Mouse (Mus musculus): ENCODE results near the gene Ccl7. TPM values are rescaled to one million over a fixed set of nuclear protein-coding genes. Genes with fewer than 3 reads are reported as not detected.

Ccl7 gene
- 0.37 and 0.42 TPM in 2 replicates for polyA plus RNA-seq (2015; fragmentation: Nextera tagmentation; extraction: Ambion mirVana)

DNA sequence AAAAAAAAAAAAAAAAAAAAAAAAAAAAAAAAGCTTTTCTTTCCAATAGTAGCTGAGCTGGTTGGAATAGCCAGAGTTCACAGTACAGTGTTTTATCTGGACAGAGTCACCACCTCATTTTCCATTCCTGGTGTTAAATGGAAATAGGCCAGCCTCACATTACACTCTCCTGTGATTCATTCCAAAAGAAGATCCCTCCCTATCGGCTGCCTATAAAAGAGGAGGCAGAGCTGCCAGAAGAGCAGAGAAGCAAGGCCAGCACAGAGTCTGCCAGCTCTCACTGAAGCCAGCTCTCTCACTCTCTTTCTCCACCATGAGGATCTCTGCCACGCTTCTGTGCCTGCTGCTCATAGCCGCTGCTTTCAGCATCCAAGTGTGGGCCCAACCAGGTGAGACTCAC is at the start of gene Ccl7:
Gene Ccl7 (plus strand): TSS at position 242 of the 400 bp plus-strand sequence.
- Histone ChIP-seq H3K27me3 (replicated peaks; ENCODE audit: control insufficient read depth, insufficient read depth, low read length) (no peaks in the 10 kb centered on the region), H3K36me3 (ENCODE audit: control insufficient read depth, insufficient read depth) (no peaks in the 10 kb centered on the region), H3K4me2 (ENCODE audit: low read length) (no peak within 1 kb of the TSS), H3K9ac (replicated peaks; ENCODE audit: low read depth, low read length) (no peak within 1 kb of the TSS), H3K4me3 (replicated peaks; ENCODE audit: low read length) (no peak within 1 kb of the TSS), H3K27ac (ENCODE audit: low read length) (no peak within 1 kb of the TSS), H3K9me3 (ENCODE audit: control insufficient read depth, low read length) (no peaks in the 10 kb centered on the region), H3K4me1 (replicated peaks; ENCODE audit: control insufficient read depth, insufficient read depth, low read length) (no peaks in the 10 kb centered on the region)
- peak; percentile 36; the same call in 1 of the 2 replicates for ATAC-seq
- WGBS = 55% methylated on average over 3 of the region's 3 CpGs

DNA sequence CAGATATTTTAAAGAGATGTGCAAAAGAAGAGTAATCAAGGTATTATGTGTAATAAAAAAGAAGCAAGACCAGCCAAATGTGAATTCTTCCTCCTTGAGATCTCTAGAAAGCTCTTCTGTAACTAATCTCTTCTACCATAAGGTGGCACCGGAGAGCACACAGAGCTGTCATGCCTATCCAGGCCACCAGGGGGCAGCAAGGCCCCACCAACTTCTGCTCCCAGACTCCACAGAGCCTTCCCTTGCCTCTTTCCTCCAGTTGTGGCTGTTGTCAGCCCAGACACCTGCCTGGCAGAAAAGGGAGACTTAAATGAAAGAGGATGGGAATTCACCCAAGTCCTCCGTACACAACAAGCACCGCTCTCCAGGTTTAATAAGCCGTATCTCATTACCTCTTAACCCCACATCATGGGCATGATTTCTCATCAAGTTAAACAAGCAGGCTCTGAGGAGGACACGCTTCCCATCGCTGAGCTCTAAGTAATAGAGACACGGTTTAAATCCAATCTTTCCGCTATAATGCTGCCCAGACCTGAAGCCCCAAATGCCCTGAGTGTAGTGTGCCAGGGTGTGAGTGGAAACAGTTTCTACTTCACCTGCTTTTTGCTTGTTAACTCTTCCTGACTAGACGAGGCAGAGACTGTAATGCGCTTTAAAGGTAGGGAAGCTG is 49.2 kb upstream of the Ccl7 start:
- H3K9ac ChIP-seq (replicated peaks; ENCODE audit: low read depth, low read length) = no peak overlapping the region
- no peaks in the 10 kb centered on the region for H3K9me3 ChIP-seq (ENCODE audit: control insufficient read depth, low read length)
- H3K27ac ChIP-seq (ENCODE audit: low read length) = no peak overlapping the region
- no peak overlapping the region for H3K4me3 ChIP-seq (replicated peaks; ENCODE audit: low read length)
- ATAC-seq = peak; percentile 47; the same call in 1 of the 2 replicates
- no peaks in the 10 kb centered on the region for H3K36me3 ChIP-seq (ENCODE audit: control insufficient read depth, insufficient read depth)
- no peaks in the 10 kb centered on the region for H3K4me1 ChIP-seq (replicated peaks; ENCODE audit: control insufficient read depth, insufficient read depth, low read length)
- WGBS = 67% methylated on average over 10 of the region's 10 CpGs
- no peaks in the 10 kb centered on the region for H3K27me3 ChIP-seq (replicated peaks; ENCODE audit: control insufficient read depth, insufficient read depth, low read length)
- no peak overlapping the region for H3K4me2 ChIP-seq (ENCODE audit: low read length)

- no peaks in the 10 kb centered on the region for H3K9me3 ChIP-seq (ENCODE audit: control insufficient read depth, low read length)
- no peaks in the 10 kb centered on the region for H3K27me3 ChIP-seq (replicated peaks; ENCODE audit: control insufficient read depth, insufficient read depth, low read length)
- ATAC-seq = no peak
- WGBS = 90% methylated on average over 5 of the region's 5 CpGs
- H3K4me2 ChIP-seq (ENCODE audit: low read length) = no peak overlapping the region
- H3K4me3 ChIP-seq (replicated peaks; ENCODE audit: low read length) = no peak overlapping the region
- H3K4me1 ChIP-seq (replicated peaks; ENCODE audit: control insufficient read depth, insufficient read depth, low read length) = no peaks in the 10 kb centered on the region
- H3K36me3 ChIP-seq (ENCODE audit: control insufficient read depth, insufficient read depth) = no peaks in the 10 kb centered on the region
- no peak overlapping the region for H3K9ac ChIP-seq (replicated peaks; ENCODE audit: low read depth, low read length)
- H3K27ac ChIP-seq (ENCODE audit: low read length) = no peak overlapping the region
These were observed 48.4 kb upstream of the Ccl7 start for GRCm38 (mm10) chr11:81997085-81997484.

DNA sequence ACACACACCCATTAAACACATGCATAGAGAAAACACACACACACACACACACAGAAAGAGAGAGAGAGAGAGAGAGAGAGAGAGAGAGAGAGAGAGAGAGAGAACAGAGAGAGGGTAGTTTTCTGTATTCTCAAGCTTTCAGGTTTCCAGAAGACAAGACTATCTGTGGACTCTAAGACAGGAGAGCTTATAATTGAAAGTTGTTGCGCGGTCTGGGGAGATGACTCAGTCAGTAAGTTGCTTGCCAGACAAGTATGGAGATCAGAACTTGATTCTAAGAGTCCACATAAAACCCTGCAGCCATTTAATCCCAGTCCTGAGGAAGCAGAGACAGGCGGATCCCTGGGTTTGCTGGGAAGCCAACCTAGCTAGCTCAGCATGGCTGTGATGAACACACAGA is 46.9 kb upstream of the Ccl7 start:
- Histone ChIP-seq H3K27ac (ENCODE audit: low read length) (no peak overlapping the region), H3K9me3 (ENCODE audit: control insufficient read depth, low read length) (no peaks in the 10 kb centered on the region), H3K4me3 (replicated peaks; ENCODE audit: low read length) (no peak overlapping the region), H3K4me2 (ENCODE audit: low read length) (no peak overlapping the region), H3K36me3 (ENCODE audit: control insufficient read depth, insufficient read depth) (no peaks in the 10 kb centered on the region), H3K27me3 (replicated peaks; ENCODE audit: control insufficient read depth, insufficient read depth, low read length) (no peaks in the 10 kb centered on the region), H3K4me1 (replicated peaks; ENCODE audit: control insufficient read depth, insufficient read depth, low read length) (no peaks in the 10 kb centered on the region), H3K9ac (replicated peaks; ENCODE audit: low read depth, low read length) (no peak overlapping the region)
- no peak for ATAC-seq
- 82% methylated on average over 3 of the region's 3 CpGs for WGBS

DNA sequence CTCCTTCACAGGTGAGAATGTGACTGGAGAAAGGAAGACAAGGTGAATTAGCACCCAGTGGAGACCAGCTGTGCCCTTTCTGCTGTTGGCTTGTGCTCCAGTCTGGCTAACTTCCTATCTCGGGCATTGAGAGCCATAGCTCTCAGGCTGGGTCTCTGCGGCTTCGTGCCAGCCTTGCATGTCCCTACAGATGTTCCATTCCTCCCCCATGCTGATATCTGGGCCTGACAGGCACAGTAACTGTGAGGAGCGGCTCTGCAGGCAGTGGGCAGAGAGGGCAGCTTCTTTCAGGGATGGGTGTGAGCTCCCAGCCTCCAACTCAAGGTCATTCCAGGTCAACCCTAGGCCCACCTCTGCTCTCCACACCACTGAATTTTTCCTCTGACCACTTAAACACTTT is 46.0 kb upstream of the Ccl7 start:
- Histone ChIP-seq H3K4me3 (replicated peaks; ENCODE audit: low read length) (no peak overlapping the region), H3K27me3 (replicated peaks; ENCODE audit: control insufficient read depth, insufficient read depth, low read length) (no peaks in the 10 kb centered on the region), H3K4me1 (replicated peaks; ENCODE audit: control insufficient read depth, insufficient read depth, low read length) (no peaks in the 10 kb centered on the region), H3K4me2 (ENCODE audit: low read length) (no peak overlapping the region), H3K27ac (ENCODE audit: low read length) (no peak overlapping the region), H3K9ac (replicated peaks; ENCODE audit: low read depth, low read length) (no peak overlapping the region), H3K9me3 (ENCODE audit: control insufficient read depth, low read length) (no peaks in the 10 kb centered on the region), H3K36me3 (ENCODE audit: control insufficient read depth, insufficient read depth) (no peaks in the 10 kb centered on the region)
- WGBS = 85% methylated on average over 4 of the region's 4 CpGs
- no peak for ATAC-seq

GRCm38 (mm10) chr11:82000581-82000980 is 44.9 kb upstream of the Ccl7 start:
- no peaks in the 10 kb centered on the region for H3K9me3 ChIP-seq (ENCODE audit: control insufficient read depth, low read length)
- no peaks in the 10 kb centered on the region for H3K36me3 ChIP-seq (ENCODE audit: control insufficient read depth, insufficient read depth)
- no peak overlapping the region for H3K9ac ChIP-seq (replicated peaks; ENCODE audit: low read depth, low read length)
- 53% methylated on average over 5 of the region's 5 CpGs for WGBS
- no peak overlapping the region for H3K4me3 ChIP-seq (replicated peaks; ENCODE audit: low read length)
- no peak overlapping the region for H3K27ac ChIP-seq (ENCODE audit: low read length)
- ATAC-seq = no peak
- H3K4me2 ChIP-seq (ENCODE audit: low read length) = no peak overlapping the region
- H3K4me1 ChIP-seq (replicated peaks; ENCODE audit: control insufficient read depth, insufficient read depth, low read length) = no peaks in the 10 kb centered on the region
- no peaks in the 10 kb centered on the region for H3K27me3 ChIP-seq (replicated peaks; ENCODE audit: control insufficient read depth, insufficient read depth, low read length)

GRCm38 (mm10) chr11:82004810-82005209 is 40.7 kb upstream of the Ccl7 start:
- Histone ChIP-seq H3K4me3 (replicated peaks; ENCODE audit: low read length) (no peak overlapping the region), H3K4me1 (replicated peaks; ENCODE audit: control insufficient read depth, insufficient read depth, low read length) (no peaks in the 10 kb centered on the region), H3K27ac (ENCODE audit: low read length) (no peak overlapping the region), H3K4me2 (ENCODE audit: low read length) (no peak overlapping the region), H3K36me3 (ENCODE audit: control insufficient read depth, insufficient read depth) (no peaks in the 10 kb centered on the region), H3K27me3 (replicated peaks; ENCODE audit: control insufficient read depth, insufficient read depth, low read length) (no peaks in the 10 kb centered on the region), H3K9me3 (ENCODE audit: control insufficient read depth, low read length) (no peaks in the 10 kb centered on the region), H3K9ac (replicated peaks; ENCODE audit: low read depth, low read length) (no peak overlapping the region)
- WGBS = 77% methylated on average over 2 of the region's 2 CpGs
- no peak for ATAC-seq

DNA sequence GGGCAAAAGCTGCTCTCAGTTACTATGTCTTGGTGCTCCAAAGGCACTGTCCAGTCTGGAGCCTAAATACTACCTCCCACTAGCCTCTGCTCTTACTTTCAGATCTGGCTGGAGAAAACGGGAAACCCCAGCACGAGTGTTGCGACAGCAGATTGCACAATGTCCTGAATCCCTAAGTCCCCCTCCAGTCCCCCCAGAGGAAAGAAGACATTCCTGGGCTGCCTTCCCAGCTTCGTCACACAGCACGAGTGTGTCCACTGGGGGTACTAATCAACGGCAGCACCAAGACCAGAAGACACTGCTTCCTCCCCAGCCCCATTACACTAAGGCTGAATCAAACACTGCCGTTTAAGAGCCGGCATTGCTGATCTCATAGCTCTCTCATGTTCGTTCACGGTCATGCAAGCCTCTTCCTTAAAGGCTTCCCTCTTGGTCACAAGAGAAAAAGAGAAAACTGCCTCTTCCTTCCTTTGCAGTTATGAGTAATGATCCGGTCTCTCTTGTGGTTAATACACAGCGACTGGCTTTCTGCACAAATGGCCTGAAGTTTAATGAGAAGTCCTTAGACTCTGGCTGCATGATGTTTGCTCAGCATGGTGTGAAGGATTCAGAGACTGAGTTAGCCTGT is 38.6 kb upstream of the Ccl7 start:
- H3K27ac ChIP-seq (ENCODE audit: low read length) = no peak overlapping the region
- H3K9me3 ChIP-seq (ENCODE audit: control insufficient read depth, low read length) = no peaks in the 10 kb centered on the region
- ATAC-seq = no peak
- H3K4me2 ChIP-seq (ENCODE audit: low read length) = no peak overlapping the region
- H3K4me3 ChIP-seq (replicated peaks; ENCODE audit: low read length) = no peak overlapping the region
- no peaks in the 10 kb centered on the region for H3K36me3 ChIP-seq (ENCODE audit: control insufficient read depth, insufficient read depth)
- H3K9ac ChIP-seq (replicated peaks; ENCODE audit: low read depth, low read length) = no peak overlapping the region
- H3K4me1 ChIP-seq (replicated peaks; ENCODE audit: control insufficient read depth, insufficient read depth, low read length) = no peaks in the 10 kb centered on the region
- no peaks in the 10 kb centered on the region for H3K27me3 ChIP-seq (replicated peaks; ENCODE audit: control insufficient read depth, insufficient read depth, low read length)
- WGBS = 47% methylated on average over 12 of the region's 12 CpGs

DNA sequence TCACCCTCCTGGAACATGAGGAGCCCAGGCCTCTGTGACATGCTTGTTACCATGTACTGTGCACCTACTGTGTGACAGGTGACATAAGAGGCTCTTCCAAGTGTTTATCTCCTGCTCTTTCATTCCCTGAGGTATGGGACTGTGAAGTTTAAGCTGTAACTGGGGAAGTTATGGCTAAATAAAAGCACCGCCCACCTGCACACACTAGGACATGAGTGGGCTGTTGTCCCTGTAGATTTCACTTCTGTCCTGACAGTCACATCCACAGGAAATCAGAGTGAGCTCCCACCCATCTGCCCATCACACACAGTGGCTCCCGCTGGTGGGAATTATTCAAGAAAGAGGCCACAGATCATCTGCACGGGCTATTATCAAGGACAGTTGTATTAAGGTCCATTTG is 35.4 kb upstream of the Ccl7 start:
- Histone ChIP-seq H3K4me1 (replicated peaks; ENCODE audit: control insufficient read depth, insufficient read depth, low read length) (no peaks in the 10 kb centered on the region), H3K4me3 (replicated peaks; ENCODE audit: low read length) (no peak overlapping the region), H3K9ac (replicated peaks; ENCODE audit: low read depth, low read length) (no peak overlapping the region), H3K27ac (ENCODE audit: low read length) (no peak overlapping the region), H3K4me2 (ENCODE audit: low read length) (no peak overlapping the region), H3K36me3 (ENCODE audit: control insufficient read depth, insufficient read depth) (no peaks in the 10 kb centered on the region), H3K9me3 (ENCODE audit: control insufficient read depth, low read length) (no peaks in the 10 kb centered on the region), H3K27me3 (replicated peaks; ENCODE audit: control insufficient read depth, insufficient read depth, low read length) (no peaks in the 10 kb centered on the region)
- ATAC-seq = no peak
- 91% methylated on average over 3 of the region's 3 CpGs for WGBS
